Mouse (Mus musculus) erythroid progenitor cell, adult 5-6 weeks (primary cell): ENCODE measurements around the gene Ampd3. TPM values are rescaled to one million over a fixed set of nuclear protein-coding genes. Genes with fewer than 3 reads are reported as not detected.
A peak's percentile ranks its signal among the peaks of the same experiment; 100 is the strongest.

ENCODE experiments used
- ATAC-seq: replicated peaks from 2 replicates; pipeline ENCODE4 v1.8.0; 2016; ENCODE audit warnings: moderate number of reproducible peaks, mild to moderate bottlenecking, moderate TSS enrichment, inconsistent platforms; ENCODE audit not compliant: poor library complexity, low FRiP score, severe bottlenecking
- total RNA-seq, 2 experiments: library from RNA; stranded (forward) in 1 of 2; stranded (reverse) in 1 of 2; fragments of 150-400 nt in 1 of 2; fragments of 186-747, 209-891 nt in 1 of 2; gene quantifications; 2 replicates each; pipeline versions ENCODE4 v1.2.3 to v1.2.4; 2015 to 2017; ENCODE audit warnings: low replicate concordance in 2 of 2

Ampd3 gene
- total RNA-seq, 2 experiments from 2014 or later: 72.2 to 109 TPM

- no peak for ATAC-seq
These were observed 5.3 kb upstream of the Ampd3 start for GRCm38 (mm10) chr7:110762605-110763180.

GRCm38 (mm10) chr7:110768451-110769064, 552 bp downstream of the Ampd3 start:
- ATAC-seq: peak; percentile 59

GRCm38 (mm10) chr7:110769094-110769493, 1.1 kb downstream of the Ampd3 start:
- ATAC-seq: peak; percentile 47; the same call in 1 of the 2 replicates

- ATAC-seq: no peak
These were observed 2.9 kb downstream of the Ampd3 start for GRCm38 (mm10) chr7:110770949-110771348.

GRCm38 (mm10) chr7:110772343-110772742, 4.3 kb downstream of the Ampd3 start:
- ATAC-seq: no peak

GRCm38 (mm10) chr7:110773204-110774002, 5.4 kb downstream of the Ampd3 start:
- peak; percentile 58 for ATAC-seq

GRCm38 (mm10) chr7:110774077-110774476, 6.1 kb downstream of the Ampd3 start:
- ATAC-seq: peak; percentile 28

- ATAC-seq: peak; percentile 81
These were observed 6.7 kb downstream of the Ampd3 start for GRCm38 (mm10) chr7:110774674-110775073.

- ATAC-seq: no peak
These were observed 9.4 kb downstream of the Ampd3 start for GRCm38 (mm10) chr7:110777146-110778001.

GRCm38 (mm10) chr7:110778933-110779332, 10.9 kb downstream of the Ampd3 start:
- ATAC-seq: peak; percentile 48

GRCm38 (mm10) chr7:110779605-110780111, 11.7 kb downstream of the Ampd3 start:
- no peak for ATAC-seq

GRCm38 (mm10) chr7:110780520-110780919, 12.5 kb downstream of the Ampd3 start:
- no peak for ATAC-seq

- ATAC-seq: peak; percentile 80
These were observed 13.3 kb downstream of the Ampd3 start for GRCm38 (mm10) chr7:110781231-110781711.

GRCm38 (mm10) chr7:110782135-110782534, 14.1 kb downstream of the Ampd3 start:
- peak; percentile 71 for ATAC-seq

- no peak for ATAC-seq
These were observed 15.0 kb downstream of the Ampd3 start for GRCm38 (mm10) chr7:110782845-110783478.

GRCm38 (mm10) chr7:110784965-110785364, 17.0 kb downstream of the Ampd3 start:
- ATAC-seq: no peak

GRCm38 (mm10) chr7:110785741-110786146, 17.7 kb downstream of the Ampd3 start:
- ATAC-seq: no peak

- no peak for ATAC-seq
These were observed 19.3 kb downstream of the Ampd3 start for GRCm38 (mm10) chr7:110787310-110787709.

GRCm38 (mm10) chr7:110790878-110791277, 22.9 kb downstream of the Ampd3 start:
- ATAC-seq: no peak
